Mouse (Mus musculus): ENCODE results near the gene Actl6a. TPM values are rescaled to one million over a fixed set of nuclear protein-coding genes. Genes with fewer than 3 reads are reported as not detected.
A peak's percentile ranks its signal among the peaks of the same experiment; 100 is the strongest.
"Not testable (repeated sequence)": the region's sequence is repeated elsewhere in the genome, so short reads cannot be mapped to it uniquely, and the experiment has no call there.

Actl6a gene
- polyA plus RNA-seq, 1 experiment from 2014 or later, result 233 TPM

DNA sequence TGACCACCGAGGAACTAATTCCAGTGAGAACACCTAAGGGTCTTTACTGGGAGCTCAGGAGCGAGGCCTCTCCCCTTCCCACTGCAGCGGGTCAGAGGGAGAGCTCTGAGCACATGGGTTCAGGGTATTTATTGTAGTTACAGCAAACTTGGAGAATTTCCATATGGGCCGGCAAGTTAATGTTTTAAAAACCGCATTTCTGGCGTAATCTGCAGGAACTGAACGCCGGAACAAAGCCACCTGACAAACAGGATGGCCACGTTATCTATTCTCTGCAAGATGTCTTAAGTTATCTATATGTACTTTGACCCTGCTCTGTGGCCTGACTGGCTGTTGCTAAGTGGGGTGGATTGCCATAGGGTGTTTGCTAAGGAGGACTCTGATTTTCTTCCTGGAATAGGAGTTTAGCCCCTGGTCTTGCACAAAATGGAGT lies 16.5 kb upstream of the Actl6a start:
- Histone ChIP-seq H3K9ac (ENCODE audit: low read length) (no peak overlapping the region), H3K36me3 (ENCODE audit: control insufficient read depth, insufficient read depth, low read length) (no peaks in the 10 kb centered on the region), H3K4me1 (ENCODE audit: control insufficient read depth, insufficient read depth, low read length) (no peaks in the 10 kb centered on the region), H3K4me3 (ENCODE audit: low read depth, low read length) (no peak overlapping the region), H3K9me3 (ENCODE audit: control insufficient read depth, low read length) (no peaks in the 10 kb centered on the region), H3K27ac (ENCODE audit: low read depth, low read length) (no peak overlapping the region), H3K4me2 (ENCODE audit: low read depth) (no peak overlapping the region), H3K27me3 (ENCODE audit: control insufficient read depth, insufficient read depth, low read length) (no peaks in the 10 kb centered on the region)
- DNase-seq (ENCODE audit: low spot score) (no peak), ATAC-seq (ENCODE audit: insufficient read depth, low FRiP score, low TSS enrichment) (no peak)
- 94% methylated on average over 9 of the region's 9 CpGs for WGBS

DNA sequence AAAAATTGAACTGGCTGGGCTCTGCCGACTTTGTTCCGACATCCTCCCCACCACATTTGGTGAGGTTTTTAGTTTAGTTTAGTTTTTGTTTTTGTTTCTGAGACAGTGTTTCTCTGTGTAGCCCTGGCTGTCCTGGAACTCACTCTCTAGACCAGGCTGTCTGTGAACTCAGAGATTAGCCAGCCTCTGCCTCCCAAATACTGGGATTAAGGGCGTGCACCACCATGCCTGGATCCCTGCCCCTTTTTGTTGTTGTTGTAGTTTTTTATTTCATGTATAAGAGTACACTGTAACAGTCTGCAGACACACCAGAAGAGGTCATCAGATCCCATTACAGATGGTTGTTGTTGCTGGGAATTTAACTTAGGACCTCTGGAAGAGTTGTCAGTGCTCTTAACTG lies 16.1 kb upstream of the Actl6a start:
- 90% methylated on average over 3 of the region's 3 CpGs for WGBS
- H3K4me1 ChIP-seq (ENCODE audit: control insufficient read depth, insufficient read depth, low read length), result no peaks in the 10 kb centered on the region
- ATAC-seq (ENCODE audit: insufficient read depth, low FRiP score, low TSS enrichment), result no peak
- no peak for DNase-seq (ENCODE audit: low spot score)
- no peaks in the 10 kb centered on the region for H3K36me3 ChIP-seq (ENCODE audit: control insufficient read depth, insufficient read depth, low read length)
- H3K27me3 ChIP-seq (ENCODE audit: control insufficient read depth, insufficient read depth, low read length), result no peaks in the 10 kb centered on the region
- H3K9me3 ChIP-seq (ENCODE audit: control insufficient read depth, low read length), result no peaks in the 10 kb centered on the region
- no peak overlapping the region for H3K27ac ChIP-seq (ENCODE audit: low read depth, low read length)
- no peak overlapping the region for H3K4me2 ChIP-seq (ENCODE audit: low read depth)
- no peak overlapping the region for H3K9ac ChIP-seq (ENCODE audit: low read length)
- no peak overlapping the region for H3K4me3 ChIP-seq (ENCODE audit: low read depth, low read length)

DNA sequence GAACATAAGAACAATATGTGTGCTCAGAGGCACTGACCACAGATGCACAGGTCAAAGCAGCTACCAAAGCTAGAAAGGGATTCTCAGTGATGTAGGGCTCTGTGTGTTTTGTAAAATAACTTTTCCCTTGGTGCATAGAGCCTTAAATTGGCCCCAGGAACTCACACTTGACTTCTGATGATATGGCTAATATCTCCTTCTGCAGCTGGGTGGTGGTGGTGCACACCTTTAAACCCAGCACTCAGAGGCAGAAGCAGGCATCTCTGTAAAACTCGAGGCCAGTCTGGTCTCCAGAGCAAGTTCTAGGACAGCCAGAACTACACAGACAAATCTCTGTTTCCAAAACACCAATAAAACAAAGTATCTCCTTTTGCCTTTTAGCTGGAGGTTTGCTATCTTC lies 15.2 kb upstream of the Actl6a start:
- Histone ChIP-seq H3K9ac (ENCODE audit: low read length) (no peak overlapping the region), H3K36me3 (ENCODE audit: control insufficient read depth, insufficient read depth, low read length) (no peaks in the 10 kb centered on the region), H3K4me1 (ENCODE audit: control insufficient read depth, insufficient read depth, low read length) (no peaks in the 10 kb centered on the region), H3K27ac (ENCODE audit: low read depth, low read length) (no peak overlapping the region), H3K4me2 (ENCODE audit: low read depth) (no peak overlapping the region), H3K9me3 (ENCODE audit: control insufficient read depth, low read length) (no peaks in the 10 kb centered on the region), H3K27me3 (ENCODE audit: control insufficient read depth, insufficient read depth, low read length) (no peaks in the 10 kb centered on the region), H3K4me3 (ENCODE audit: low read depth, low read length) (no peak overlapping the region)
- 52% methylated on average over 1 of the region's 1 CpGs for WGBS
- ATAC-seq (ENCODE audit: insufficient read depth, low FRiP score, low TSS enrichment) (no peak), DNase-seq (ENCODE audit: low spot score) (no peak)

- no peaks in the 10 kb centered on the region for H3K36me3 ChIP-seq (ENCODE audit: control insufficient read depth, insufficient read depth, low read length)
Measured at GRCm38 (mm10) chr3:32691841-32692240, 14.3 kb upstream of the Actl6a start.

DNA sequence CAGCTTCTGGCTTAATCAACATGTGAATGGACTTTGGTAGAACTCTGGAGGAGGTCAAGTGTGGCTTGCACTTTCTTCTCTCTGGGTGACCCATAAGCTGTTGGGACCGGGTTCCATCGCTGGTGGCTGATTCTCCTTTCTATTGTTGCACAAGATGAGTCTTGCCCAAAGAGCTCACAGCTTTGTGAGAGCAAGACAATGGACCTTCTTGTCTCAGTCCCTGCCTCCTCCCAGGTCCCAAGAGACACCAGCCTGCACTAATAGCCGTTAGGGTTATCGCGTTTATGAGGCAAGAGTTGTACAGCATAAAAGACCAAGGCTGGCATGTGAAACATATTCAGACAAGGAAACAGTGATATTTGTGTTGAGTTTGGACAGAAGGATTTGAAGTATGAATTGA lies 11.9 kb upstream of the Actl6a start:
- H3K4me1 ChIP-seq (ENCODE audit: control insufficient read depth, insufficient read depth, low read length), result no peaks in the 10 kb centered on the region
- no peak overlapping the region for H3K4me2 ChIP-seq (ENCODE audit: low read depth)
- H3K27ac ChIP-seq (ENCODE audit: low read depth, low read length), result no peak overlapping the region
- no peak for DNase-seq (ENCODE audit: low spot score)
- H3K36me3 ChIP-seq (ENCODE audit: control insufficient read depth, insufficient read depth, low read length), result no peaks in the 10 kb centered on the region
- ATAC-seq (ENCODE audit: insufficient read depth, low FRiP score, low TSS enrichment), result no peak
- H3K27me3 ChIP-seq (ENCODE audit: control insufficient read depth, insufficient read depth, low read length), result no peaks in the 10 kb centered on the region
- no peak overlapping the region for H3K9ac ChIP-seq (ENCODE audit: low read length)
- 62% methylated on average over 5 of the region's 5 CpGs for WGBS
- H3K4me3 ChIP-seq (ENCODE audit: low read depth, low read length), result no peak overlapping the region
- no peaks in the 10 kb centered on the region for H3K9me3 ChIP-seq (ENCODE audit: control insufficient read depth, low read length)

More at GRCm38 (mm10) chr3:32691841-32692240, 14.3 kb upstream of the Actl6a start:
- 84% methylated on average over 5 of the region's 5 CpGs for WGBS
- ATAC-seq (ENCODE audit: insufficient read depth, low FRiP score, low TSS enrichment) (no peak), DNase-seq (ENCODE audit: low spot score) (no peak)
- no peak overlapping the region for H3K4me2 ChIP-seq (ENCODE audit: low read depth)
- H3K9ac ChIP-seq (ENCODE audit: low read length), result no peak overlapping the region
- H3K27me3 ChIP-seq (ENCODE audit: control insufficient read depth, insufficient read depth, low read length), result no peaks in the 10 kb centered on the region
- no peaks in the 10 kb centered on the region for H3K4me1 ChIP-seq (ENCODE audit: control insufficient read depth, insufficient read depth, low read length)
- no peak overlapping the region for H3K27ac ChIP-seq (ENCODE audit: low read depth, low read length)
- no peak overlapping the region for H3K4me3 ChIP-seq (ENCODE audit: low read depth, low read length)
- no peaks in the 10 kb centered on the region for H3K9me3 ChIP-seq (ENCODE audit: control insufficient read depth, low read length)

- no peak for DNase-seq (ENCODE audit: low spot score)
- Histone ChIP-seq H3K27ac (ENCODE audit: low read depth, low read length) (no peak overlapping the region), H3K36me3 (ENCODE audit: control insufficient read depth, insufficient read depth, low read length) (no peaks in the 10 kb centered on the region), H3K9me3 (ENCODE audit: control insufficient read depth, low read length) (no peaks in the 10 kb centered on the region), H3K27me3 (ENCODE audit: control insufficient read depth, insufficient read depth, low read length) (no peaks in the 10 kb centered on the region), H3K4me1 (ENCODE audit: control insufficient read depth, insufficient read depth, low read length) (no peaks in the 10 kb centered on the region), H3K4me2 (ENCODE audit: low read depth) (no peak overlapping the region), H3K4me3 (ENCODE audit: low read depth, low read length) (no peak overlapping the region), H3K9ac (ENCODE audit: low read length) (no peak overlapping the region)
- no peak for ATAC-seq (ENCODE audit: insufficient read depth, low FRiP score, low TSS enrichment)
- 79% methylated on average over 12 of the region's 12 CpGs for WGBS
Measured at GRCm38 (mm10) chr3:32694737-32695582, 11.1 kb upstream of the Actl6a start.

DNA sequence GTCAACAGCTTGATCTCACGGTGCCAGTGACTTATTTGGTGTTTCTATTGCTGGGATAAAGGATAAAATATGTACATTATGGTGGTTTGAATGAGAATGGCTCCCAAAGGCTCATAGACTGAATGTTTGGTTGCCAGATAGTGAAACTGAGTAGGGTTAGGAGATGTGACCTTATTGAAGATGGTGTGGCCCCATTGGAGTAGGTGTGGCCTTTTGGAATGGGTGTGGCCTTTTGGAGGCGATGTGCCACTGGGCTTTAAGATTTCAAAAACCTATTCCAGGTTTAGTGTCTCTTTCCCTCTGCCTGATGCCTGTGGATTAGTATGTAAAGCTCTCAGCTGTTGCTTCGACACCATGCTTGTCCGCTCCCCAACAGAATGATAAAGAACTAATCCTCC lies 10.5 kb upstream of the Actl6a start:
- 88% methylated on average over 4 of the region's 4 CpGs for WGBS
- no peak overlapping the region for H3K4me3 ChIP-seq (ENCODE audit: low read depth, low read length)
- no peak overlapping the region for H3K9ac ChIP-seq (ENCODE audit: low read length)
- H3K4me1 ChIP-seq (ENCODE audit: control insufficient read depth, insufficient read depth, low read length), result no peaks in the 10 kb centered on the region
- no peak overlapping the region for H3K27ac ChIP-seq (ENCODE audit: low read depth, low read length)
- H3K36me3 ChIP-seq (ENCODE audit: control insufficient read depth, insufficient read depth, low read length), result no peaks in the 10 kb centered on the region
- no peak overlapping the region for H3K4me2 ChIP-seq (ENCODE audit: low read depth)
- ATAC-seq (ENCODE audit: insufficient read depth, low FRiP score, low TSS enrichment) (no peak), DNase-seq (ENCODE audit: low spot score) (no peak)
- no peaks in the 10 kb centered on the region for H3K9me3 ChIP-seq (ENCODE audit: control insufficient read depth, low read length)
- H3K27me3 ChIP-seq (ENCODE audit: control insufficient read depth, insufficient read depth, low read length), result no peaks in the 10 kb centered on the region

GRCm38 (mm10) chr3:32698228-32698863 lies 7.8 kb upstream of the Actl6a start:
- no peak for ATAC-seq (ENCODE audit: insufficient read depth, low FRiP score, low TSS enrichment)
- Histone ChIP-seq H3K27ac (ENCODE audit: low read depth, low read length) (no peak overlapping the region), H3K9ac (ENCODE audit: low read length) (no peak overlapping the region), H3K36me3 (ENCODE audit: control insufficient read depth, insufficient read depth, low read length) (no peaks in the 10 kb centered on the region), H3K4me2 (ENCODE audit: low read depth) (no peak overlapping the region), H3K4me3 (ENCODE audit: low read depth, low read length) (no peak overlapping the region), H3K27me3 (ENCODE audit: control insufficient read depth, insufficient read depth, low read length) (no peaks in the 10 kb centered on the region), H3K9me3 (ENCODE audit: control insufficient read depth, low read length) (no peaks in the 10 kb centered on the region), H3K4me1 (ENCODE audit: control insufficient read depth, insufficient read depth, low read length) (no peaks in the 10 kb centered on the region)
- peak; percentile 88 for DNase-seq (ENCODE audit: low spot score)
- WGBS, result 43% methylated on average over 7 of the region's 7 CpGs

DNA sequence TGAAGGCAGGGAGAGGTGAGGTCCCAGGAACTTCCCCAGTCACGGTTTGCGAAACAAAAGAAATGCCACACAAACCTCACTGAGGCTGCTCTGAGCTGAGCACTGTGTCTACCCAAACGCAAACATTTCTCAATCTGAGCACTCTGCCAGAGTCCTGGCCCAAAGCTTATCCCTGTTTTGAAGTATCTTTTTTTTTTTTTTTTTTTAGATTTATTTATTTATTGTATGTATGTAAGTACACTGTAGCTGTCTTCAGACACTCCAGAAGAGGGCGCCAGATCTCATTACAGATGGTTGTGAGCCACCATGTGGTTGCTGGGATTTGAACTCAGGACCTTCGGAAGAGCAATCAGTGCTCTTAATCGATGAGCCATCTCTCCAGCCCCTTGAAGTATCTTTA lies 2.1 kb upstream of the Actl6a start:
- 91% methylated on average over 6 of the region's 6 CpGs for WGBS
- H3K4me2 ChIP-seq (ENCODE audit: low read depth); ATAC-seq (ENCODE audit: insufficient read depth, low FRiP score, low TSS enrichment); H3K36me3 ChIP-seq (ENCODE audit: control insufficient read depth, insufficient read depth, low read length); H3K9ac ChIP-seq (ENCODE audit: low read length); H3K9me3 ChIP-seq (ENCODE audit: control insufficient read depth, low read length); H3K4me3 ChIP-seq (ENCODE audit: low read depth, low read length); H3K27ac ChIP-seq (ENCODE audit: low read depth, low read length); H3K4me1 ChIP-seq (ENCODE audit: control insufficient read depth, insufficient read depth, low read length); DNase-seq (ENCODE audit: low spot score); H3K27me3 ChIP-seq (ENCODE audit: control insufficient read depth, insufficient read depth, low read length): not testable (repeated sequence)

All from neural tube, embryonic 11.5 days (tissue).